Mouse (Mus musculus) kidney, postnatal 10 days (tissue): ENCODE measurements around the gene Zfp646.
A peak's percentile ranks its signal among the peaks of the same experiment; 100 is the strongest.
"Not testable (repeated sequence)": the region's sequence is repeated elsewhere in the genome, so short reads cannot be mapped to it uniquely, and the experiment has no call there.

Experiments used
- DNase-seq: peaks from one replicate; pipeline ENCODE4 v3.0.0; 2021; ENCODE audit warnings: mixed read lengths

Zfp646 gene

GRCm38 (mm10) chr7:127885951-127886350 lies 9.9 kb downstream of the Zfp646 start:
- peak; percentile 77 for DNase-seq

GRCm38 (mm10) chr7:127886551-127886950 lies 10.5 kb downstream of the Zfp646 start:
- DNase-seq, result no peak

GRCm38 (mm10) chr7:127887191-127887590 lies 11.2 kb downstream of the Zfp646 start:
- DNase-seq, result no peak

- DNase-seq, result no peak
These were observed 11.8 kb downstream of the Zfp646 start for GRCm38 (mm10) chr7:127887781-127888180.

GRCm38 (mm10) chr7:127888821-127889220 lies 12.8 kb downstream of the Zfp646 start:
- no peak for DNase-seq

- DNase-seq, result peak; percentile 80
These were observed 14.8 kb downstream of the Zfp646 start, which contains the start of gene Prss53 for GRCm38 (mm10) chr7:127890798-127891197. Gene Prss53 (minus strand): TSS chr7:127890970.

GRCm38 (mm10) chr7:127894480-127894879 lies 18.5 kb downstream of the Zfp646 start:
- no peak for DNase-seq

- peak; percentile 98 for DNase-seq
These were observed 19.4 kb downstream of the Zfp646 start, which contains the start of the genes Gm21974 and Vkorc1 for GRCm38 (mm10) chr7:127895442-127895841. Gene Gm21974 (minus strand): TSS chr7:127895454. Gene Vkorc1 (minus strand): TSS chr7:127895617.

- not testable (repeated sequence) for DNase-seq
These were observed 19.9 kb downstream of the Zfp646 start for GRCm38 (mm10) chr7:127895891-127896290.

GRCm38 (mm10) chr7:127896384-127896783 lies 20.4 kb downstream of the Zfp646 start:
- DNase-seq, result peak; percentile 77

- no peak for DNase-seq
These were observed 21.5 kb downstream of the Zfp646 start for GRCm38 (mm10) chr7:127897542-127897941.

- DNase-seq, result peak; percentile 52
These were observed 22.3 kb downstream of the Zfp646 start for GRCm38 (mm10) chr7:127898179-127898956.

- DNase-seq, result no peak
These were observed 24.0 kb downstream of the Zfp646 start for GRCm38 (mm10) chr7:127899997-127900396.

GRCm38 (mm10) chr7:127901772-127902171 lies 25.8 kb downstream of the Zfp646 start:
- no peak for DNase-seq

- peak; percentile 88 for DNase-seq
These were observed 28.2 kb downstream of the Zfp646 start, which contains the start of gene Bckdk for GRCm38 (mm10) chr7:127903971-127904796. Gene Bckdk (plus strand): TSS chr7:127904082.

- DNase-seq, result no peak
These were observed 31.9 kb downstream of the Zfp646 start for GRCm38 (mm10) chr7:127907939-127908338.

GRCm38 (mm10) chr7:127908656-127909055 lies 32.6 kb downstream of the Zfp646 start:
- no peak for DNase-seq

- peak; percentile 95 for DNase-seq
These were observed 36.3 kb downstream of the Zfp646 start, which contains the start of gene Kat8 for GRCm38 (mm10) chr7:127912190-127912871. Gene Kat8 (plus strand): TSS chr7:127912516.

- no peak for DNase-seq
These were observed 36.9 kb downstream of the Zfp646 start for GRCm38 (mm10) chr7:127912938-127913337.

- no peak for DNase-seq
These were observed 39.3 kb downstream of the Zfp646 start for GRCm38 (mm10) chr7:127915293-127915692.

- peak; percentile 81 for DNase-seq
These were observed 42.2 kb downstream of the Zfp646 start for GRCm38 (mm10) chr7:127918203-127918602.

GRCm38 (mm10) chr7:127919290-127919689 lies 43.3 kb downstream of the Zfp646 start:
- peak; percentile 63 for DNase-seq

- peak; percentile 65 for DNase-seq
These were observed 45.5 kb downstream of the Zfp646 start for GRCm38 (mm10) chr7:127921516-127921915.
